Mouse (Mus musculus): ENCODE measurements around the gene Hcfc1r1.
A peak's percentile ranks its signal among the peaks of the same experiment; 100 is the strongest.

DNA sequence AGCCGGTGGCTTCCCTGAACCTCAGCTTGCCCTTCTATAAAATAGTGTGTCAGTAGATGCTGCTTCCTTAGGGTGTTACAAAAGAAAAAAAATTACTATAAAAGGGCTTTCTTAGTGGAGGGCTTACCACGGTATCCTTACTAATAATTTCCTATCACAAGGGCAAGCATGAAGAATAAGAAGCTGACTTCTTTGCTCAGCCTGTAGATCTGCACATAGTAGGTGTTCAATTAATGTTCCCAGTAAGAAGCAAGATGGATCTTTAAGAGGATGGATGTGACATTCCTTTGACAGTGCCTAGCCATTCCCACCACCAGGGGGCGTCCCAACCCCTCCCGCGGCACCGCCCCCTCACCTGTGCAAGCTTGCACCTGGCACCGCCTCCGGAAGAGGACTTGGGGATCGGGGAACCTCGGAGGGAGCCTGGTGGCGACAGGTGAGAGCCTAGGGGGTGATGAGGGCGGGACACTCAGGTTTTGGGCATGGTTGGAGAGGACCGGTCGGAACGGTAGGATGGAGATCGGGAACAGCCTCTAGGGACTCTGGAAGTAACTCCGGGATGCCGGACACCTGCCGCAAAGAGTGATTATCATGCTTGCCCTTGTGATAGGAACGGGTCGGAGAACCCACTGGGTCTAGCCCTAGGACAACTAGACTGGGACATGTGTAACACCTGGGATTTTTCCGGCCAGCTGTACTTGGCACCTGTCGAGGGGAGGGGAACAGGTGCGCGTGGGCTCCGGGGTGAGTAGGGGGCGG is 13.1 kb upstream of the Hcfc1r1 start, which contains the start of gene Bicdl2:
- peak; percentile 89 for TF ChIP-seq CTCF (IDR thresholded peaks at IDR 0.05)
- TF ChIP-seq EP300 (IDR thresholded peaks at IDR 0.05): no peak

All from lung, postnatal 0 days (tissue).